Mouse (Mus musculus) T-helper 1 cell (primary cell): ENCODE data around the gene Tspan9.

ENCODE experiments used
- in situ Hi-C: fragments of 300-600 bp; cut with MboI, MseI; formaldehyde crosslinking; loops from one replicate; pipeline ENCODE4 v1.15.1; 2025; ENCODE audit warnings: high pct_unique_total_duplicates

The Tspan9 gene

DNA sequence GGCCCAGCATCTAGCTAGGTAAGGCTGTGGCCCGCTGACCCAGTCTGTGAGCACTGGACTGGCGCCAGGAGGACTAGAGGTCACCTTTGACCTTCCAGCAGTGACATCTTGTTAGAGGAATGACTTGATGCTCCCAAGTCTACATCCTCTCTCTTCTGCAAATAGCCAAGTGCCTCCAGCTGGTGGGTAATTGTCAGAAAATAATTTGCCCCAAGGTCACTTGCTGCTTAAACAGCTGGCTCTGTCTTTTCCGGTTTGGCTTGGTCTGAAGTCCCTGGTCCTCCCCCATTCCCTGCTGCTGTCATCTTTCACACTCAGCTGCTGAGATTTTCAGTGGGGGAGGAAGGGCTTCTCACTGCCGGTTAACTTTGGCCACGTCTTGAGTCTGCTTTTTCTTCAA is 210.7 kb downstream of the Tspan9 start:
- in situ Hi-C loops = no loop called here

DNA sequence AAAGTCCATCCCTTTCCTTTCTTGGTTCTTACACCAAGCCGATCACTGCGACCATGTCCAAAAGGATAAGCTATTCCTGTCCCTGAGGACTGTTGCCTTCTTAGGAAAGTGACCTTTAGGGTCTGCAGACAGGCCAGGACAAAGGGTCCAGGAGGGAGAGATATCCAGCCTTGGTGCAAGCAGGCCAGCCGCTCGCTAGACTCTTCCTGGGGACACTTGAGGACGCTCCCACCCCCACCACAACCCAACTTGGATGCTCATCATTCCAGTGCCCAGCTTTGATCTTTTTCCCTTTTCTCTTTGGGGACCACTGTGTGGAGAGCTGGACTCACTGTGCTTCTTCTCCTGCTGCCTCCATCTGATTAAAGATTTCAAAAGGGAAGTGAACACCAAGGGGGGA is 214.7 kb downstream of the Tspan9 start:
- in situ Hi-C loops = no loop called here

DNA sequence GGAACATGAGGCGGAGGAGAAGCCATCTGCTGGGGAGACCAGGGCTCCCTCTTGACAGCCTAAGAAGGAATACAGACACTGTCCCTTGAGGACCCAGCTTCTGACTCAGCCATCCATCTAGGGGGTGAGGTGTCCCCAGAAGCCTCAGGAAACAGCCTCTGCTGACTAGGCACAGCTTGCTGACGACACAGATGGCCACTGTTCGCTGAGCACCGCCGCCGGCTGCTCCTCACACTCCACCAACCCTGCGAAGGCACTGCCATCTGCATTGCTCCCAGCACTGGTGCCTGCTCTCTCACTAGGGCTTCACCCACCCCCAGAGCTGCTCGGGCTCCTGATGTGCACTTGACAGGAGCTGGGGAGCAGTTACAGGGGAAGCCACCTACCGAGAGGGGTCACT is 217.5 kb downstream of the Tspan9 start:
- in situ Hi-C loops = no loop called here

DNA sequence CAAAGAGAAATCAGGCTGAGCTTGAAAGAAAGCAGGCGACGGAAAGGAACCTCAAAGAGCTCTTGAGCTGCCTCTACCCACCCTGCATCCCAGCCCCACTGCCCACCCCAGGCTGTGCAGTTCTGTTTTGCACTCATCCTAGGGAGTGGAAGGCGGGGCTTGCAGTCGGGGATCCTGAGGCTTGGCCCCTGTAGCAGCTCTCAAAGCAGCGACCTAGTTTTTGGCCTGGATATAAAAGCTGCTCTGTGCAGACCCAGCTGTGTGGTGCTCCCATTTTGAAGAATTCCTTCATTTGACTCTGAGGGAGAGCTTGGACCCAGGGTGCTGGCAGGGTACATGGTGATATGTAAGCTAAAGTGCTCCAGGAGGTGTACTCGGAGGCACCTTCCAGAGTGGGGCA is 218.6 kb downstream of the Tspan9 start:
- in situ Hi-C loops = no loop called here

DNA sequence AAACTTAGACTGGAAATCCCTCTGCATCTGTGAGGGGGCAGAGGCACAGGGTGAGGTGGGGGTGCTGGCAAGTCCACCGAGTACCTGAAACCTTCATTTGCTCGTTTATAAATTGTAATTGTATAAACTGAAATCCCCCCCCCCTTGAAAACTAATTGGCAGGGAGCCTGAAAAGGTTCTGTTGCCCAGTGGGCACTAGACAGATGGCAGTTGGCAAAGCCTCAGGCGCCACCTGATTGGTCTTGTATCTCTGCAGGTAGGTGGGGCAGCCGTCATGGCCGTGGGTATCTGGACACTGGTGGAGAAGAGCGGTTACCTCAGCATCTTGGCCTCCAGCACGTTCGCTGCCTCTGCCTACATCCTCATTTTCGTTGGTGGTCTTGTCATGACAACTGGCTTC is 220.1 kb downstream of the Tspan9 start:
- in situ Hi-C loops = no loop called here

DNA sequence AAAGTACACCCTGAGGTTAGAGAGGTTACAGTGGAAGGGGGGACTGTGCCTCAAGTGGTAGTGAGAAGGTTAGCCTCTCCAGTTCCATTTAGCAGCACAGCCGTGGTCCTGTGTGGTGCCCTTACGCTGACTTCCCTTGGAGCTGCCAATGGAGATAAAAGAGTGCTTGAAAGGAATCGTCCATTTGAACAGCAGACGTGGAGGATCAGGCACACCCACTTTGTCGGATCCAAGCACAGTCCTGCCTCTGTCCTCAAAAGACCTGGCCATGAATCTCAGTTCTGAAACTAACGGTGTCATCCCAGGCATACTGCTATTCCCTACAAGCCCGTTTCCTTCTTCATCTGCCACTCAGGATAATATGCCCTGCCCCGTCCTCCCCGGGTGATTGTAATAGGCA is 221.4 kb downstream of the Tspan9 start:
- in situ Hi-C loops = no loop called here

DNA sequence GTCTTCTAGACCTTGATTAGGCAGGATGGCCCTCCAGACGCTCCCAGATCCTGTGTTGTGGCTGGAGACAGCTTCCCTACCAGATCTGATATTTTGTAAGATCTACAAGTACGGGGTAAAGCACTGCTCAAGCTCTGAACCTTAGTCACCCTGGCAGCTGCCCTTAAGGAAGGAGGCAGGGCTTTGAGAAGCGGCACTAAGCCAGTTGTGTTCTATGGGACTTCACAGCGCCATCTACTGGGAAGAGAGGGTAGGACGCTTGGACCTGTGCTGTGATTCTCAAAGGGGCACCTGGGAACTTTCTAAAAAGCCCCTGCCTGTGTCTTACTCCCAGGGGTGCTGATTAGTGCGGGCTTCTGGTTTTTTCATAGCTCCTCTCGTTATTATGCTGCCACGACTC is 222.7 kb downstream of the Tspan9 start:
- in situ Hi-C loops = no loop called here

DNA sequence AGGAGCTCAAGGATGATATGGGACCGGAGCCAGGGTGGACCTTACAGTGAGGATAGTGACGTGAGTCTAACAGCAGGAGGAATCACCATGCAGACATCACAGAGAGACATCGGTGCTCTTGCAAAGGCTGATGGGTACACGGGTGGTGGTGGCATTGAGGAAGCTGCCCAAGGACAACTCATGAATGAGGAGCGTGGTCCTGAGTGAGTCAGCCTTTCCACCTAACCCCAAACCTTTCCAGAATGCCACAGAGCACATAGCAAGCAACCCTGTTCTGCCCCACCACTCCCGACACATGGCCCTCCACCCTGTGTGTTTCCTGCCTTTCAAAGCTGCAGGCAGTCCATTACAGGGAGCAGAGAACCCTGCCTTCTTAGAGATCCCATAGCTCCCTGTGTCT is 223.9 kb downstream of the Tspan9 start:
- in situ Hi-C loops = no loop called here

DNA sequence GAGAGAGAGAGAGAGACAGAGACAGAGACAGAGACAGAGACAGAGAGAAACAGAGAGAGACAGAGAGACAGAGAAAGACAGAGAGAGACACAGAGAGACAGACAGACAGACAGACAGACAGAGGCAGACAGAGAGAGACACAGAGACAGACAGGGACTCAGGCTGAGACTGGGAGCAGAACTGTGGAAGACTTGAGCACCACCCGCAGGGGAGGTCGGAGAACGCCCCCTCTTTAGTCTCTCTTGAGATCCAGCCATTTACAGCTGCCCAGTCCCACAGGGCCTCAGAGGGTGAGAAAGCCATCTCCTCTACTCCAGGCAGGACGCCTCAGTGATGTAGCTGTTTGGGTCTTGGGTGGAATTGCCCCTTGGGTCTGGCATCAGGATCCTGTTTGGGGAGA is 225.7 kb downstream of the Tspan9 start:
- in situ Hi-C loops = no loop called here

DNA sequence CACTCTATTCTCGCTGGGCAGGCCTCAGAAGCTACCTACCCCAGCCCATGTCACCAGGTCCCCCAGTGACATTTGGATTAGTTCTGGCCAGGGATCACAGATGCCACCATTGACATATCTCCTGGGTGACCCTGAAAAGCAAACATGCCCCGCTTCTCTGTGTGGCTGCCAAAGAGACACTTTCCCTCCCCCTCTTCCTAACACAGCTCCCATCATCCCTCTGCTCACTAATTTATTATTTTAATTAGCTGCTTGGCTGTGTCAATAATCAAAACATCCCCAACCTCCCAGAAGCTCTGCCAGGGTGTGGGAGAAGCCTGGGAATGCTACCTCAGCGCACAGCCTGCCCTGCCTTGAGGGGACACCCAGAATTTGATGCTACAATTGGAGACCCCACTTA is 226.4 kb downstream of the Tspan9 start:
- in situ Hi-C loops = no loop called here

DNA sequence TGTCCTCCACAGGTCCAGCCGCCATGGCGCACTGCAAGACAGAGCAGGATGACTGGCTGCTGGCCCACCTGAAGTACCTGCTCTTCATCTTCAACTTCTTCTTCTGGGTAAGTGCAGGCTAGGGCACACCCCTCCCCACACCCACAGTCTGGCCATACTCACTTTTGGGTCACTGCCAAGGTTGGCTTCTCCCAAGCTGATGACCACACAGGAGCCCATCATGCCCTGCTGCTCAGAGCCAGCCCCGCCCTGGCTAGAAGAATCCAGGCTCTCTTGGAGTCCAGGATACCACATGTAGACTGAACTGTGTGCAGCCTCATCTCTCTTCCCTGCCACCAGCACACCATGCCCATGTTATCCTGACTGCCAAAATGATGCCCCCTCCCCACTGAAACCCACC is 230.5 kb downstream of the Tspan9 start:
- in situ Hi-C loops = no loop called here

DNA sequence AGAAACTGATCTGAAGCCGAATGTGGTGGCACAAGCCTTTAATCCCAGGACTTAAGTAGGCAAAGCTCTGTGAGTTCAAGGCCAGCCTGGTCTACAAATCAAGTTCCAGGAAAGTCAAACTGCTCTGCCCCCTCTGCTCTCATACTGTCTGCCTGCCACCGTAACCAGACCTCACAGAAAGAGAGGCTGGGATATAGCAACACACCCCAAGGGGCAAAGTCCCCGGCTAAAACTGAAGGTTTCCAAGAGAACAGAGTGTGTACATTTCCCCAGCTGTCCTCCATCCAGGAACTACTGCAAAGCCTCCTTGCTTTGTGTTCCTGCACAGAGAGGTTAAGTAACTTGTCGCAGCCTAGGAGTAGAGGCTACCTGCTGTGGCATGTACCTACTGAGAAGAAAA is 231.7 kb downstream of the Tspan9 start:
- in situ Hi-C loops = no loop called here
